Mouse (Mus musculus): Measurements from ENCODE around the gene Man1c1. TPM values are rescaled to one million over a fixed set of nuclear protein-coding genes. Genes with fewer than 3 reads are reported as not detected.

The Man1c1 gene
- polyA plus RNA-seq, 2 experiments: 5.1 to 9.1 TPM

GRCm38 (mm10) chr4:134578407-134578806, 125.7 kb downstream of the Man1c1 start:
- H3K9me3 ChIP-seq (ENCODE audit: control insufficient read depth, low read length): no peaks in the 10 kb centered on the region
- H3K4me1 ChIP-seq (ENCODE audit: control insufficient read depth, insufficient read depth, low read length): peaks cover 17% of the 10 kb centered on the region
- 0 out of 2 replicates have a peak overlapping the region, but pooled peaks have one; percentile 43 for H3K4me2 ChIP-seq (replicated peaks; ENCODE audit: low read depth, low read length, severe bottlenecking)
- H3K9ac ChIP-seq (ENCODE audit: low read depth, low read length, severe bottlenecking): no peak overlapping the region
- TF ChIP-seq POLR2A (IDR thresholded peaks at IDR 0.05; ENCODE audit: borderline replicate concordance, extremely low read depth, insufficient read depth, insufficient read length): no peak
- H3K4me3 ChIP-seq (replicated peaks; ENCODE audit: low read length): no peak overlapping the region
- H3K27me3 ChIP-seq (ENCODE audit: control insufficient read depth, insufficient read depth, low read length): no peaks in the 10 kb centered on the region
- H3K36me3 ChIP-seq (ENCODE audit: control insufficient read depth, insufficient read depth, low read length): no peaks in the 10 kb centered on the region
- DNase-seq (ENCODE audit: low spot score): peak; percentile 47
- WGBS: 64% methylated on average over 5 of the region's 5 CpGs
- H3K27ac ChIP-seq (replicated peaks; ENCODE audit: low read depth, low read length): no peak overlapping the region
- ATAC-seq (ENCODE audit: low FRiP score, low read depth): no peak

GRCm38 (mm10) chr4:134577281-134577680, 126.8 kb downstream of the Man1c1 start:
- DNase-seq (ENCODE audit: low spot score): no peak
- ATAC-seq (ENCODE audit: low FRiP score, low read depth): no peak
- H3K4me1 ChIP-seq (ENCODE audit: control insufficient read depth, insufficient read depth, low read length): peaks cover 17% of the 10 kb centered on the region
- no peaks in the 10 kb centered on the region for H3K9me3 ChIP-seq (ENCODE audit: control insufficient read depth, low read length)
- TF ChIP-seq POLR2A (IDR thresholded peaks at IDR 0.05; ENCODE audit: borderline replicate concordance, extremely low read depth, insufficient read depth, insufficient read length): no peak
- no peak overlapping the region for H3K9ac ChIP-seq (ENCODE audit: low read depth, low read length, severe bottlenecking)
- H3K27me3 ChIP-seq (ENCODE audit: control insufficient read depth, insufficient read depth, low read length): no peaks in the 10 kb centered on the region
- WGBS: 65% methylated on average over 2 of the region's 2 CpGs
- no peaks in the 10 kb centered on the region for H3K36me3 ChIP-seq (ENCODE audit: control insufficient read depth, insufficient read depth, low read length)
- no peak overlapping the region for H3K4me2 ChIP-seq (replicated peaks; ENCODE audit: low read depth, low read length, severe bottlenecking)
- H3K27ac ChIP-seq (replicated peaks; ENCODE audit: low read depth, low read length): no peak overlapping the region
- no peak overlapping the region for H3K4me3 ChIP-seq (replicated peaks; ENCODE audit: low read length)

DNA sequence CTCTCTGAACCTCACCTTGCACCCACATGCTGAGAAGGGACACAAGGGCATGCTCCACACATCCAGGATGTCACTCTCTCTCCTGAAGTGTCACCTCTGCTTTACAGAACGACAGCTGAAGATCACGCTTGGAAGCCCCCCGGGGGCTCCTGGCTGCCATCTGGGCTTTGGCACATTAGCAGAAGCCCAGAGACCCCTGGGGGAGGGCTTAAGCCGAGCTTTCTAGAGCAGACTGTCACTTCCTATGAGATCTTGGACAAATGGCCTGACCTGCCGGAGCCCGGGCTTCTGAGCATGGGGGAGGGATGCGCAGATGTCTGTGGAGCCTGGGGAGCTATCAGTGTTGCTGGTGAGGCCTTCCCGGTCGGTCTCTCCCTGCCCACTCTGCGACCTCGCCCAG, 128.6 kb downstream of the Man1c1 start:
- Histone ChIP-seq H3K9ac (ENCODE audit: low read depth, low read length, severe bottlenecking) (no peak overlapping the region), H3K4me2 (replicated peaks; ENCODE audit: low read depth, low read length, severe bottlenecking) (no peak overlapping the region), H3K27me3 (ENCODE audit: control insufficient read depth, insufficient read depth, low read length) (no peaks in the 10 kb centered on the region), H3K9me3 (ENCODE audit: control insufficient read depth, low read length) (no peaks in the 10 kb centered on the region), H3K27ac (replicated peaks; ENCODE audit: low read depth, low read length) (no peak overlapping the region), H3K4me3 (replicated peaks; ENCODE audit: low read length) (no peak overlapping the region), H3K36me3 (ENCODE audit: control insufficient read depth, insufficient read depth, low read length) (no peaks in the 10 kb centered on the region), H3K4me1 (ENCODE audit: control insufficient read depth, insufficient read depth, low read length) (peaks cover 17% of the 10 kb centered on the region)
- WGBS: 45% methylated on average over 11 of the region's 11 CpGs
- no peak for ATAC-seq (ENCODE audit: low FRiP score, low read depth)
- no peak for TF ChIP-seq POLR2A (IDR thresholded peaks at IDR 0.05; ENCODE audit: borderline replicate concordance, extremely low read depth, insufficient read depth, insufficient read length)
- DNase-seq (ENCODE audit: low spot score): no peak

DNA sequence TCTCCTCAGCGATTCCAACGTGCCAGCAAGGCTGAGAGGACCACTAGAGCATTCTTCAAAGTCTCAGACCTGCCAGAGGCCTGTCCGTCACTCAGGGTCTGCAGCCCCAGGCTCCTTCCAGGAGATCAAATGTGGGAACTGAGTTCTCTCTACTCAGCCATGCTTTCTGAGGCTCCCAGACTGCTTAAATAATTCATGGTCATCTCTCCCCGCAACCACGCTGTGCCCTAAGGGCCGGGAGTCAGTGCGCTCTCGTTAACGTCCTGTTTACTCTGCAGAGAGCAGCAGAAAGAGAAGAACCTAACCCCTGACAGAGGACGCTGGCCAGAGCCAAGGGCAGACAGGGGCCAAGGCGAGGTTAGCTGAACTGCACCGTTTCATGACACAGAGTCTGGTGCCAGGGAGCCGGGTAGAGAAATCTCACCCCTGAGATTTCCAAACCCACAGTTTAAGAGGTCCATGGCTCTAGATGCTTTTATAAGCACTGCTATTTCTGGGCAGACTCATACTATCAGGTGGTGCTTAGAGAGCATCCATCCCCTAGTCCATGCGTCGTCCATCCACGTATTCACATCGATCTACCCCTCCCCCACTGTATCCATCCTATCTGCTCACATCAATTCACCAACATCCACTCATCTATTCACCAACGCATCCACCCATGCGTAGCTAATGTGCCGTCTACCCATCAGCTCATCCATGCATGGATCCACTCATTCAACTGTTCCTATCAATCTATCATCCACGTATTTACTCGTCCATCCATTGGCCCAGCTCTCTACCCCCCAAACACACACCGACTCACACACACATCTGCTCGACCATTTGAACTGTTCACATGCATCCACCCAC, 131.4 kb downstream of the Man1c1 start:
- DNase-seq (ENCODE audit: low spot score) (no peak), ATAC-seq (ENCODE audit: low FRiP score, low read depth) (no peak)
- Histone ChIP-seq H3K4me1 (ENCODE audit: control insufficient read depth, insufficient read depth, low read length) (no peaks in the 10 kb centered on the region), H3K27ac (replicated peaks; ENCODE audit: low read depth, low read length) (no peak overlapping the region), H3K4me3 (replicated peaks; ENCODE audit: low read length) (no peak overlapping the region), H3K27me3 (ENCODE audit: control insufficient read depth, insufficient read depth, low read length) (no peaks in the 10 kb centered on the region), H3K4me2 (replicated peaks; ENCODE audit: low read depth, low read length, severe bottlenecking) (no peak overlapping the region), H3K9ac (ENCODE audit: low read depth, low read length, severe bottlenecking) (no peak overlapping the region), H3K9me3 (ENCODE audit: control insufficient read depth, low read length) (no peaks in the 10 kb centered on the region), H3K36me3 (ENCODE audit: control insufficient read depth, insufficient read depth, low read length) (no peaks in the 10 kb centered on the region)
- 73% methylated on average over 24 of the region's 24 CpGs for WGBS
- no peak for TF ChIP-seq POLR2A (IDR thresholded peaks at IDR 0.05; ENCODE audit: borderline replicate concordance, extremely low read depth, insufficient read depth, insufficient read length)

DNA sequence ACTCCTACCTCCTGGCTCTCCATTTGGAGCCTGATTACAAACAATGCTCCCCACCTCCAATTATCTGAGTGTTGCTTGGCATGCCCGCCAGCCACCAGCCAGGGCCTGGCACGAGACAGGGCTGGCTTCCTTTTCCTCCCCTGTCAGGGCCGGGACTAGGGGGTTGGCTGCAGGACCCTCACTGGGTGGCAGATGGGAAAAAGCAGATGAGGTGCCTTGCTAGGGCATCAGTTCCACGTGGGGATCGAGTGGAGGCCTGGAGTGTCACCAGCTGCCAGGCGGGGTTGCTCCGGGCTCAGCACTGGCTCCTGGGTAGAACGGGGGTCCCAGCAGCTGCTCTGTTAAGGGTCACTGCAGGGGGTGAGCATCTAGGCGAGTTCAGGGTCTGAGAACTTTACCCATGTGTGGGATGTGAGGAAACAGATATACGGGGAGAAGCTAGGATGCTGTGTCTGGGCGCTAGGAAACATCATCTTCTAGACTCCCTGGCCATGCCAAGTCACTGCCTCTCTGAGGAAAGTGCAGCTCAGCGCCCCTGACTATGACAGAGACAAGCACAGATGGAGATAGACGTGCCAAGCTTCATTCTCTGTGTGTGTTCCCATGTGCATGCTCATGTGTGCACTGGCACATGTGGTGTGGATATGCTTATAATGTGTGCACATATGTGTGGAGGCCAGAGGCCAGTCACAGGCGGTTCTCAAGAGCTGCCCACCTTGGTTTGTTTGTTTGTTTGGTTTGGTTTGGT, 133.2 kb downstream of the Man1c1 start:
- H3K27me3 ChIP-seq (ENCODE audit: control insufficient read depth, insufficient read depth, low read length): no peaks in the 10 kb centered on the region
- no peak overlapping the region for H3K4me2 ChIP-seq (replicated peaks; ENCODE audit: low read depth, low read length, severe bottlenecking)
- H3K9ac ChIP-seq (ENCODE audit: low read depth, low read length, severe bottlenecking): no peak overlapping the region
- no peaks in the 10 kb centered on the region for H3K36me3 ChIP-seq (ENCODE audit: control insufficient read depth, insufficient read depth, low read length)
- H3K27ac ChIP-seq (replicated peaks; ENCODE audit: low read depth, low read length): no peak overlapping the region
- ATAC-seq (ENCODE audit: low FRiP score, low read depth): no peak
- H3K4me1 ChIP-seq (ENCODE audit: control insufficient read depth, insufficient read depth, low read length): no peaks in the 10 kb centered on the region
- WGBS: 73% methylated on average over 14 of the region's 14 CpGs
- no peak for TF ChIP-seq POLR2A (IDR thresholded peaks at IDR 0.05; ENCODE audit: borderline replicate concordance, extremely low read depth, insufficient read depth, insufficient read length)
- no peaks in the 10 kb centered on the region for H3K9me3 ChIP-seq (ENCODE audit: control insufficient read depth, low read length)
- DNase-seq (ENCODE audit: low spot score): no peak
- H3K4me3 ChIP-seq (replicated peaks; ENCODE audit: low read length): no peak overlapping the region

All from limb, embryonic 14.5 days (tissue).